Mouse (Mus musculus): ENCODE results near the gene Ntrk2. TPM values are rescaled to one million over a fixed set of nuclear protein-coding genes. Genes with fewer than 3 reads are reported as not detected.
A peak's percentile ranks its signal among the peaks of the same experiment; 100 is the strongest.

Gene Ntrk2
- polyA plus RNA-seq, 1 experiment from 2014 or later = 102 TPM

DNA sequence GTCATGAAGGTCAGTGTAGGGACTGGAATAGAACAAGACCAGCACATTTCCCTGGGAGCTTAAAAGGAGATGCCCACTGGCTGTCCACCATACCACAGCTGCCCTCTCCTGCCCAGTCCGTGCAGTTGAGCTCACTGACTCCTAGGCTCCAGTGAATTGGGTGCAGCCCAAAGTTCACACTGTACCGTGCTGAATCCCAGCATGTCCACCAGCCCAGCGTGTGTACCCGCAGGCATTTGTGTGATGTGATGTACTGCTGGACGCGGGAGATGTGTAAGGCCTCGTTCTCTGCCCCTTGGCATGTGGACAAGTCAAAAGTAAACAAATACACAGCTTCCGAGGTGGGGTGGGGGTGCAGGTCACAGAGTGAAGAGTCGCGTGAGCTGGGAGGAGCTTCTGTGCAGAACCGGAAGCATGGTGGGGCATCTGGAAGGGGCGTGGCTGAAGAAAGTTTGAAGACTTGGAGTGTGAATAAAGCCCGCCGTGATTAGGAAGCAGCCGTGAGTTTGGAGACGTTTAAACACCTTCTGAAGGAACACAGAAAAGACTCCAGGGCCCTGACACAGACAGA is 121.4 kb downstream of the Ntrk2 start:
- peak overlapping the region; percentile 16; the same call in 1 of the 2 replicates for H3K27ac ChIP-seq (ENCODE audit: low read length)

DNA sequence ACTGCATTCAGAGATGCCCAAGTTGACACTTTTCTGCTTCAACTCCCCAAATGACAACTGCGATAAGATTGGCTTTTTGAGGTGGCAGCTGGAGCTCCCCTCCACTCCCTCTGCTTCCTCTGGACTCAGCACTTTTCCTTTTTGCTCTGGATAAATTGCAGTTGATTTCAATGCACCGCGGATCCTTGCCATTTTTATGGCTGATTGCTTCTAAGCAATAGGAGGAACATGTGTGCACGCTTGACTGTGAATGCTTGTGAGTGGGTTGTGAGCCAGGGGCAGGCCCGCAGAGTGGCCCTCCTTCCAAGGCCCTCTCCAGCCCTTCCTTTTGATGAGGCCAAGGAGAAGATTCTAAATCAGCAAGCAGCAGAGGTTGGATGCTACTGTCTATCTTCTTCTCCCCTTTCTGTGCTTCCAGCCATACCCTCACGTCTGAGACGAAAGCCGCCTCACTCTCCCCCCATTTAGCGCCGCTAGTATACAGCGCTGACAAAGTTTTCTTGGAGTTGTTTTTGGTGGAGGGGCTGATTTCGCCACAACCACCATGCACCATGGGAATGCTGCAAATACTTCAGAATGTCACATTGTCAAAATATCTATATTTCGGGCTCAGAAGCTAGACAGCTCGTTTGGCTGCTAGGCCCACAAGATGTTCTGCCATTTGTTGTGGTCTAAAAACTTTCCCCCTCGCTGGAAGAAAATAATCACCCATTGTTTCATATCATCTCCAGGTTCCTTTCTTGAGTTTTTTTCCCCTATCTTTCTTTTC is 122.5 kb downstream of the Ntrk2 start:
- Histone ChIP-seq H3K4me3 (replicated peaks; ENCODE audit: low read length) (no peak overlapping the region), H3K27ac (ENCODE audit: low read length) (peak overlapping the region; percentile 45; the same call in 1 of the 2 replicates), H3K27me3 (replicated peaks; ENCODE audit: control insufficient read depth, insufficient read depth, low read length) (no peaks in the 10 kb centered on the region), H3K9me3 (ENCODE audit: control insufficient read depth, low read length) (no peaks in the 10 kb centered on the region), H3K9ac (replicated peaks; ENCODE audit: low read depth, low read length) (no peak overlapping the region), H3K4me2 (ENCODE audit: low read length) (no peak overlapping the region), H3K4me1 (replicated peaks; ENCODE audit: control insufficient read depth, insufficient read depth, low read length) (peaks cover 20% of the 10 kb centered on the region), H3K36me3 (ENCODE audit: control insufficient read depth, insufficient read depth) (no peaks in the 10 kb centered on the region)
- peak; percentile 68 for ATAC-seq
- WGBS = 46% methylated on average over 15 of the region's 15 CpGs

More for the DNA sequence above, 121.4 kb downstream of the Ntrk2 start:
- no peak overlapping the region for H3K9ac ChIP-seq (replicated peaks; ENCODE audit: low read depth, low read length)
- H3K4me3 ChIP-seq (replicated peaks; ENCODE audit: low read length) = no peak overlapping the region
- H3K4me2 ChIP-seq (ENCODE audit: low read length) = no peak overlapping the region
- no peaks in the 10 kb centered on the region for H3K9me3 ChIP-seq (ENCODE audit: control insufficient read depth, low read length)
- H3K4me1 ChIP-seq (replicated peaks; ENCODE audit: control insufficient read depth, insufficient read depth, low read length) = peaks cover 20% of the 10 kb centered on the region
- H3K36me3 ChIP-seq (ENCODE audit: control insufficient read depth, insufficient read depth) = no peaks in the 10 kb centered on the region
- no peaks in the 10 kb centered on the region for H3K27me3 ChIP-seq (replicated peaks; ENCODE audit: control insufficient read depth, insufficient read depth, low read length)
- 69% methylated on average over 16 of the region's 16 CpGs for WGBS
- no peak for ATAC-seq

DNA sequence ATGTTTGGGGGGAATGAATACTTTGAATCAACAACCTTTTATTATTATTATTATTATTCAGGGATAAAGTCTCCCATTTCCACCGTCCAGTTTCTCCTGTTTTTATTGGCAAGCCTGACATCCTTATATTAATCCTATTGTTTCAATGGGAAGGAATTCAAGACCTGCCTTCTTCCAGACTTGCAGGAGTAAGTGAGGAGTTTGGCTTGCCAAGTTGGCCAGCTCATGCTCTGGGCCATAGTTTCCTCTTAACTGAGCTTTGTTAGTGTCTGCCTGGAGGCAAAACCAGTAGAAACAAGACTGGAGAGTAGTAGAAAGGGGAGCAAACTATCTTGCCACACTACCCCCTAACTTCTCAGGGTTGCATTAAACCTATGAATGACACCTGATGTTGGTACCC is 123.8 kb downstream of the Ntrk2 start:
- no peaks in the 10 kb centered on the region for H3K9me3 ChIP-seq (ENCODE audit: control insufficient read depth, low read length)
- H3K27me3 ChIP-seq (replicated peaks; ENCODE audit: control insufficient read depth, insufficient read depth, low read length) = no peaks in the 10 kb centered on the region
- peaks cover 23% of the 10 kb centered on the region for H3K4me1 ChIP-seq (replicated peaks; ENCODE audit: control insufficient read depth, insufficient read depth, low read length)
- no peak overlapping the region for H3K4me3 ChIP-seq (replicated peaks; ENCODE audit: low read length)
- H3K4me2 ChIP-seq (ENCODE audit: low read length) = no peak overlapping the region
- no peaks in the 10 kb centered on the region for H3K36me3 ChIP-seq (ENCODE audit: control insufficient read depth, insufficient read depth)
- H3K27ac ChIP-seq (ENCODE audit: low read length) = no peak overlapping the region
- ATAC-seq = no peak
- no peak overlapping the region for H3K9ac ChIP-seq (replicated peaks; ENCODE audit: low read depth, low read length)
- WGBS = 43% methylated on average over 1 of the region's 1 CpGs

DNA sequence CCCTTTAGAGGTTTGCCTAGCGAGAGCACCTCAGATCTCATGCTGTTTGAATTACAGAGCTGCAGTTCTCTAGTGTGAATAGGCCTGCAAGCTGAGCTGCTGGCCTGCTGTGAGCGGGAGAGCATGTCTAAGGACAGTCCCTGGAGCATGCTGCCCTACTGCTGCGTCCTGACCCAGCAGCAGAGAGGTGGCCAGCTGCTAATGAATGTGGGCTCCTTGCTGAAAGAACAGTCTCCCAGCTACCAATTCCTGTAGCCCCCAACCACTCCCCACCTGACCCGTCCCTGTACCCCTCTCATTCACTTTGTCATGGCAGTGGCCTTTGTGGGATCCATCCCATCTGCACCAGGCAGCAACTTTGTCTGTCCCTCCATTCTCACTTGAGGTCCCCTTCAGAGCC is 126.8 kb downstream of the Ntrk2 start:
- H3K9me3 ChIP-seq (ENCODE audit: control insufficient read depth, low read length) = no peaks in the 10 kb centered on the region
- no peak overlapping the region for H3K9ac ChIP-seq (replicated peaks; ENCODE audit: low read depth, low read length)
- 30% methylated on average over 4 of the region's 4 CpGs for WGBS
- peaks cover 17% of the 10 kb centered on the region for H3K4me1 ChIP-seq (replicated peaks; ENCODE audit: control insufficient read depth, insufficient read depth, low read length)
- no peaks in the 10 kb centered on the region for H3K27me3 ChIP-seq (replicated peaks; ENCODE audit: control insufficient read depth, insufficient read depth, low read length)
- no peak overlapping the region for H3K4me3 ChIP-seq (replicated peaks; ENCODE audit: low read length)
- H3K4me2 ChIP-seq (ENCODE audit: low read length) = no peak overlapping the region
- no peak overlapping the region for H3K27ac ChIP-seq (ENCODE audit: low read length)
- H3K36me3 ChIP-seq (ENCODE audit: control insufficient read depth, insufficient read depth) = no peaks in the 10 kb centered on the region
- ATAC-seq = no peak

DNA sequence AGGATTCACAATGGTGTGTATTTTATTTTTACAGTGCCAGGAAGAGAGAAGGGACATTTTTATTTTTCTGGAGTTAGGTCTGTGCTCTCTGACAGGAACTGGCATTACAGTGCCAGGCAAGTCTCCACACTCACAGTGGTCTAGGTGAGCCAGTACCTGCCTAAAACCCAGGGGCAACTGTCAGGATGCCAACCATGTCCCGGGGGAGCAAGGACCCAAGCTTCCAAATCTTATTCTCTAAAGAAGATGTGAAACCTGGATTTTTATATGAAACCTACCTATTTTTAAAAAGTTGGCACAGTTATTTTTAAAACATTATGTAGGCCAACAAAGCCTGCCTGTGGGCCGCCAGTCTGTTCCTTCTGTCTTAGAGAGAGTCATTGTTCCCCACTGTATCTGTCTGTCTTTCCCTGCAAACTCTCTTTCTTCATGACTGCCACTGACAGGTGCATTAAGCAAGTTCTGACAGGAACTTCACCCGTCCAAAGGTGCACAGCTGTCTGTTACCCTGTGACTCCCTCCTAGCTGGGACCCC is 128.3 kb downstream of the Ntrk2 start:
- Histone ChIP-seq H3K4me1 (replicated peaks; ENCODE audit: control insufficient read depth, insufficient read depth, low read length) (peaks cover 6% of the 10 kb centered on the region; the same call in 1 of the 2 replicates), H3K4me2 (ENCODE audit: low read length) (no peak overlapping the region), H3K27me3 (replicated peaks; ENCODE audit: control insufficient read depth, insufficient read depth, low read length) (no peaks in the 10 kb centered on the region), H3K4me3 (replicated peaks; ENCODE audit: low read length) (no peak overlapping the region), H3K9ac (replicated peaks; ENCODE audit: low read depth, low read length) (no peak overlapping the region), H3K27ac (ENCODE audit: low read length) (no peak overlapping the region), H3K9me3 (ENCODE audit: control insufficient read depth, low read length) (no peaks in the 10 kb centered on the region), H3K36me3 (ENCODE audit: control insufficient read depth, insufficient read depth) (no peaks in the 10 kb centered on the region)
- no peak for ATAC-seq
- WGBS = 80% methylated on average over 3 of the region's 3 CpGs

DNA sequence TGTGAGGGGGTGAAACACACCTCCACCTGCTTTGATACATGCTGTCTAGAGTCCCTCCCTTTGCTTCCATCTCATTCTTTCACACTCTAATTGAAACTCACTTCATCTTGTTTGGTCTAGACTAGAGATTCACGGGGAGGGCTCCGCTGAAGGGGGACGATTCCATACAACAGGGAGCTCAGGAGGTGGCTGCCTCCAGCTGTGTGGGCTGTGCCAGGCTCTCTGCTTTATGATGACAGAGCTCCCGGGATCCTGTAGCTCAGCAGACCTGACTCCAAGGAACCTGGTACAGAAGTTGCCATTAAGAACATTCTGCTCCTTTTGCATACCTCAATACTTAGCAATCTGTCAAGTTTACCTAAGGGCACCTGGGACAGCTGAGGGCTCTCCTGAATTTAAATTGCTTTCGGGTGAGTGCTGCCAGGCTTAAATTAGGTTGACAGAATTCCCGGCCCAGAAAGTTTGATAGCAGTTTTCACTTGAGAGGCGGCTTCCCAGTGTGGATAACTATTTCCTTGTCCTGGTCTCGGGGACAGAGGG is 129.7 kb downstream of the Ntrk2 start:
- Histone ChIP-seq H3K4me1 (replicated peaks; ENCODE audit: control insufficient read depth, insufficient read depth, low read length) (peaks cover 4% of the 10 kb centered on the region; the same call in 1 of the 2 replicates), H3K9me3 (ENCODE audit: control insufficient read depth, low read length) (no peaks in the 10 kb centered on the region), H3K27me3 (replicated peaks; ENCODE audit: control insufficient read depth, insufficient read depth, low read length) (no peaks in the 10 kb centered on the region), H3K27ac (ENCODE audit: low read length) (no peak overlapping the region), H3K4me3 (replicated peaks; ENCODE audit: low read length) (no peak overlapping the region), H3K9ac (replicated peaks; ENCODE audit: low read depth, low read length) (no peak overlapping the region), H3K36me3 (ENCODE audit: control insufficient read depth, insufficient read depth) (no peaks in the 10 kb centered on the region), H3K4me2 (ENCODE audit: low read length) (no peak overlapping the region)
- WGBS = 14% methylated on average over 8 of the region's 8 CpGs
- ATAC-seq = peak; percentile 34; the same call in 1 of the 2 replicates

DNA sequence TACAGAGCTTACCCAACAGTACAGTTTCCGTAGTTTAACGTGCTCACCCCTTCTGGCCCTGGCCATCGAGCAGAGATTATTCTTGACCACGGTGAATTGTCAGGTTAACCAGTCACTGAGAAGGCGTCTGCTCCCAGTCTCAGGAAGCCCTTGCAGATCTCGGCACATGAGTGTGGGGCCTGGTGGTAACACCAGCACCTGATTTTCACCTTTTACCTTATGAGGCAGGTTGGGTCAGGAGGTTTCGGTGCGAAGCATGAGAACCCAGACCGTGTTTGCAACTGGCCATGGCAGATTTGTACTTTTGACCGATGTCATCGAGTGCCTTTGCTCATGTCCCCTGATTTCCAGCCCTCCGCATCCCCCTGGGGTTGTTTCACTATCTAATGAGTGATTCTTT is 131.5 kb downstream of the Ntrk2 start:
- Histone ChIP-seq H3K9me3 (ENCODE audit: control insufficient read depth, low read length) (no peaks in the 10 kb centered on the region), H3K4me3 (replicated peaks; ENCODE audit: low read length) (no peak overlapping the region), H3K4me1 (replicated peaks; ENCODE audit: control insufficient read depth, insufficient read depth, low read length) (peaks cover 4% of the 10 kb centered on the region; the same call in 1 of the 2 replicates), H3K36me3 (ENCODE audit: control insufficient read depth, insufficient read depth) (no peaks in the 10 kb centered on the region), H3K9ac (replicated peaks; ENCODE audit: low read depth, low read length) (no peak overlapping the region), H3K4me2 (ENCODE audit: low read length) (no peak overlapping the region), H3K27me3 (replicated peaks; ENCODE audit: control insufficient read depth, insufficient read depth, low read length) (no peaks in the 10 kb centered on the region), H3K27ac (ENCODE audit: low read length) (no peak overlapping the region)
- ATAC-seq = no peak
- 96% methylated on average over 12 of the region's 12 CpGs for WGBS

DNA sequence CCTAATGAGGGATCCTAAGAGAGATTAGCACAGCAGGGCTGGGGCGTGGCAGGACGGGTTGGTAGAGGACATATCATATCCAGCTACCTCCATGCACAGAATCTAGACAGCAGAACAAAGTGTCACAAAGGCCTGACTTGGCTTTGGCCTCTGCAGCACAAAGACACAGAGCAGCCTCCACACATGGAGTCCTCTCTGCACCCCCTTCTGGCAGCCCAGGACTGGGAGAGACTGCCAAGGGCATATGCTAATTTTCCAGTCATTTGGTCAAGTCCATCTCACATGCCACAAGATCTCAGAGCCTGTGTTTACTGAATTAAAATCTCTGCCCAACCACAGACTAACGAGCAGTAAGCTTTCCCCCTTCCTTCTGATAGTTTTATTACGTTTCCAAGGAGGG is 132.1 kb downstream of the Ntrk2 start:
- no peak overlapping the region for H3K4me3 ChIP-seq (replicated peaks; ENCODE audit: low read length)
- peaks cover 2% of the 10 kb centered on the region; the same call in 1 of the 2 replicates for H3K4me1 ChIP-seq (replicated peaks; ENCODE audit: control insufficient read depth, insufficient read depth, low read length)
- 43% methylated on average over 4 of the region's 4 CpGs for WGBS
- H3K27ac ChIP-seq (ENCODE audit: low read length) = no peak overlapping the region
- no peaks in the 10 kb centered on the region for H3K36me3 ChIP-seq (ENCODE audit: control insufficient read depth, insufficient read depth)
- no peak overlapping the region for H3K4me2 ChIP-seq (ENCODE audit: low read length)
- H3K9ac ChIP-seq (replicated peaks; ENCODE audit: low read depth, low read length) = no peak overlapping the region
- no peaks in the 10 kb centered on the region for H3K9me3 ChIP-seq (ENCODE audit: control insufficient read depth, low read length)
- H3K27me3 ChIP-seq (replicated peaks; ENCODE audit: control insufficient read depth, insufficient read depth, low read length) = no peaks in the 10 kb centered on the region
- ATAC-seq = peak; percentile 52; the same call in 1 of the 2 replicates

DNA sequence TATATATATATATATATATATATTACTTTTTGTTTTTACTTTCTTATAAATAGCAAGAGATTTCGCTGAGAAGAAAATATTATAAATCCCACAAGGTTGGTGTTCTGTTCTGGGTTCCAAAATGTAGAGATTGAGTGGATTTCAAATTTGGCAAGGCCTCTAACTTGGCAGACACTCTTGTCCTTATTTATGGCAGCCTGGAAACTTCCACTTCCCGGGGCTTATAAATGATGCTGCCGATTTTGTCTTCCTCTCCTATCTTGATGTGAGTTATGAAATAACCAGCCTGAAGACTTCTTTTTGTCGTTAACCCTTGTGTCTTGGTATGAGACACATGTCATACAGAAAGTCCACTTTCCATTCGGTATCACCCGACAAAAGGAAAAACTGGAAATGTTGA is 133.8 kb downstream of the Ntrk2 start:
- 86% methylated on average over 6 of the region's 6 CpGs for WGBS
- Histone ChIP-seq H3K4me2 (ENCODE audit: low read length) (no peak overlapping the region), H3K36me3 (ENCODE audit: control insufficient read depth, insufficient read depth) (no peaks in the 10 kb centered on the region), H3K4me3 (replicated peaks; ENCODE audit: low read length) (no peak overlapping the region), H3K27ac (ENCODE audit: low read length) (no peak overlapping the region), H3K9ac (replicated peaks; ENCODE audit: low read depth, low read length) (no peak overlapping the region), H3K27me3 (replicated peaks; ENCODE audit: control insufficient read depth, insufficient read depth, low read length) (no peaks in the 10 kb centered on the region), H3K4me1 (replicated peaks; ENCODE audit: control insufficient read depth, insufficient read depth, low read length) (no peaks in the 10 kb centered on the region; the same call in 1 of the 2 replicates), H3K9me3 (ENCODE audit: control insufficient read depth, low read length) (no peaks in the 10 kb centered on the region)
- no peak for ATAC-seq

Data from forebrain, embryonic 16.5 days (tissue).